Mouse (Mus musculus) stomach, postnatal 0 days (tissue): ENCODE data around the gene Sla2. TPM values are rescaled to one million over a fixed set of nuclear protein-coding genes. Genes with fewer than 3 reads are reported as not detected.
A peak's percentile ranks its signal among the peaks of the same experiment; 100 is the strongest.
"Not testable (repeated sequence)": the region's sequence is repeated elsewhere in the genome, so short reads cannot be mapped to it uniquely, and the experiment has no call there.

Experiments
- ATAC-seq: fragments of 200-750 bp; cut with Nextera tagmentation; 2 replicates; pipeline ENCODE4 v1.8.0; 2017; ENCODE audit not compliant: low FRiP score, low TSS enrichment
- DNase-seq: peaks from one replicate; pipeline ENCODE4 v3.0.0-alpha.2; 2016; ENCODE audit warnings: low spot score
- H3K27ac ChIP-seq: fragments of 300-500 bp; sonication (generic); replicated peaks from 2 replicates; pipeline ENCODE4 v1.5.1; 2014; ENCODE audit warnings: mild to moderate bottlenecking, control low read depth
- H3K27me3 ChIP-seq: fragments of 300-500 bp; sonication (generic); 2 replicates; pipeline ENCODE4 v1.6.1; 2014; ENCODE audit warnings: low read length; ENCODE audit not compliant: control insufficient read depth, insufficient read depth
- H3K36me3 ChIP-seq: fragments of 300-500 bp; sonication (generic); 2 replicates; pipeline ENCODE4 v1.6.1; 2014; ENCODE audit warnings: low read length, mixed read lengths; ENCODE audit not compliant: control insufficient read depth, insufficient read depth
- H3K4me1 ChIP-seq: fragments of 300-500 bp; sonication (generic); replicated peaks from 2 replicates; pipeline ENCODE4 v1.6.1; 2014; ENCODE audit warnings: antibody characterized with exemption; ENCODE audit not compliant: control insufficient read depth, insufficient read depth
- H3K4me2 ChIP-seq: fragments of 300-500 bp; sonication (generic); replicated peaks from 2 replicates; pipeline ENCODE4 v1.6.1; 2014; ENCODE audit warnings: low read depth, mild to moderate bottlenecking, control low read depth, moderate library complexity
- H3K4me3 ChIP-seq: fragments of 300-500 bp; sonication (generic); 2 replicates; pipeline ENCODE4 v1.5.1; 2014; ENCODE audit warnings: low read depth, low read length, control low read depth
- H3K9ac ChIP-seq: fragments of 300-500 bp; sonication (generic); 2 replicates; pipeline ENCODE4 v1.6.1; 2014; ENCODE audit warnings: mild to moderate bottlenecking, low read length, control low read depth, mixed read lengths
- H3K9me3 ChIP-seq: fragments of 300-500 bp; sonication (generic); 2 replicates; pipeline ENCODE4 v1.6.1; 2016; ENCODE audit warnings: low read length; ENCODE audit not compliant: control insufficient read depth
- CTCF ChIP-seq: IDR thresholded peaks from 2 replicates; pipeline ENCODE4 v1.5.1; 2016; ENCODE audit warnings: antibody characterized with exemption, low read depth, mild to moderate bottlenecking, moderate library complexity
- EP300 ChIP-seq: optimal IDR thresholded peaks from 2 replicates; pipeline ENCODE3; 2016; ENCODE audit warnings: antibody characterized with exemption
- WGBS: fragments of 180-500 bp; shearing (Covaris S2); extraction: QIAGEN DNeasy Blood & Tissue Kit; methylation state at CpG from one replicate; pipeline ENCODE4 v1.1.7; 2014; 5-methylcytosine and 5-hydroxymethylcytosine counted together
- polyA plus RNA-seq: library from polyadenylated mRNA; unstranded; fragments of >200 nt; fragmentation: Nextera tagmentation; extraction: Ambion mirVana; gene quantifications from 2 replicates; pipeline ENCODE4 v1.2.1, GENCODE M21; 2015

Gene Sla2
- polyA plus RNA-seq, 1 experiment from 2014 or later: 0.17 TPM

DNA sequence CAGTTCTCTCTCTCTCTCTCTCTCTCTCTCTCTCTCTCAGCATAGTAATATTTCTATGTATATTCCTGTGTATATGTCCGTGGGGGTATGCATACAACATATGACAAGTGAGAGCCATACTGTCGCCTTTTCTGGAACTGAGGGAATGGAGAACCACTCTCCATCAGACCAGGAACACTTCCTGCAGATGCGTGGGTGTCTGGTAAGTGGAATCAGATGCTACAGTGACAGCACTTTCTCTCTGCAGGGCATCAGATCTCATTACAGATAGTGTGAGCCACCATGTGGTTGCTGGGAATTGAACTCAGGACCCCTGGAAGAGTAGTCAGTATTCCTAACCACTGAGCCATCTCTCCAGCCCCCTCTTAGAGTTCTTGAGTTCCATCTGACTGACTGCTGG lies 1.5 kb upstream of the Sla2 start:
- Histone ChIP-seq H3K36me3 (no peaks in the 10 kb centered on the region), H3K9me3 (no peaks in the 10 kb centered on the region), H3K9ac (no peak overlapping the region), H3K4me3 (no peak overlapping the region), H3K4me2 (no peak overlapping the region), H3K27me3 (no peaks in the 10 kb centered on the region), H3K27ac (no peak overlapping the region), H3K4me1 (no peaks in the 10 kb centered on the region)
- ATAC-seq: no peak
- TF ChIP-seq CTCF (no peak), EP300 (no peak)
- DNase-seq: no peak
- 77% methylated on average over 3 of the region's 3 CpGs for whole genome bisulfite sequencing

DNA sequence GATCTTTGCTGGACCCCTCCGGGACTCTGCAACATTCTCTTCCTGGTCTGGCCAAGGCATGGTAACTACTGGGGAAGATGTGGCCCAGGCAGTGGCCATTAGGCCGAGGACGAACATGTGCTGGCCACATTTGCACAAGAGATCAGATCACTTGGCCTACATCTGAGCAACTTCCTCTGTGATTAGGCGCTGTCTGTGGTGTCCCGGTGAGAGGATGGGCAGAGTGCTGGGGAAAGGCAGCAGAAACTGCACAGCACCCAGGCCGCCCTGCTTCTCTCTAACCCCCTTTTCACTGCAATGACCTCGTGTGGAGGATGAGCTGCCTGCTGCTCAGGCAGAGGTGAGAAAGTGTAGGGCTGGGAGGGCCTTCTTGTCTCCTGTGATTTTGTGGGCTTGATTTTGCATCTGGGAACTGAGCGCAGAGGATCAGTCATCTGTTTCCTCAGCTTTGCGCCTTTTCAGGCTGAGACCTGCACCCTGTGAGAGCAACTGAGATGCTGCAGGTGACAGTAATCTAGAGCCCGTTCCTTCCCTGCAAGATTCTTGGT lies 834 bp downstream of the Sla2 start:
- no peak overlapping the region for H3K4me3 ChIP-seq
- no peak overlapping the region for H3K27ac ChIP-seq
- ATAC-seq (no peak), DNase-seq (no peak)
- H3K4me1 ChIP-seq: no peaks in the 10 kb centered on the region
- no peaks in the 10 kb centered on the region for H3K27me3 ChIP-seq
- H3K9me3 ChIP-seq: no peaks in the 10 kb centered on the region
- H3K36me3 ChIP-seq: no peaks in the 10 kb centered on the region
- H3K9ac ChIP-seq: no peak overlapping the region
- WGBS: 77% methylated on average over 10 of the region's 10 CpGs
- H3K4me2 ChIP-seq: no peak overlapping the region
- no peak for TF ChIP-seq CTCF
- TF ChIP-seq EP300: no peak

DNA sequence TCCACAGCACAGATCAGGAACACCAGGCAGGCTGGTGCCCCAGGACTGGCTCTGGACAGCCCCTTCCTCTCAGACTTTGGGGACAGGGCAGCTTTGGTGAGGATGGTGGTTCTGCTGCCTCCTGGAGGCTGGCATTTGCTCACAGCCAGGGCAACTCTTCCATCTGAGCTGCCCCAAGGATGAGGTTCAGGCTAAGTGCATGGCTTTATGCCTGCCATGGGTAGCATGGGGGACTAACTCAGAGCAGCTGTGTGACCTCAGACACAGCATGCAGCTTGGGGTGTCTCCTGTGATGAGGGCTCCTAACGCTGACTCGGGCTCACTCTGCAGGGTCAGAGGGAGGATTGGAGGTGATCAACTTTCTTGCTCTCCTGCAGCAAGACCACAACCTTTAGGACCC lies 1.3 kb downstream of the Sla2 start:
- not testable (repeated sequence) for H3K4me3 ChIP-seq, H3K27ac ChIP-seq, H3K27me3 ChIP-seq, H3K4me1 ChIP-seq, DNase-seq, H3K36me3 ChIP-seq, H3K4me2 ChIP-seq, H3K9me3 ChIP-seq, ATAC-seq, H3K9ac ChIP-seq
- TF ChIP-seq CTCF: peak; percentile 35
- WGBS: 87% methylated on average over 2 of the region's 2 CpGs

DNA sequence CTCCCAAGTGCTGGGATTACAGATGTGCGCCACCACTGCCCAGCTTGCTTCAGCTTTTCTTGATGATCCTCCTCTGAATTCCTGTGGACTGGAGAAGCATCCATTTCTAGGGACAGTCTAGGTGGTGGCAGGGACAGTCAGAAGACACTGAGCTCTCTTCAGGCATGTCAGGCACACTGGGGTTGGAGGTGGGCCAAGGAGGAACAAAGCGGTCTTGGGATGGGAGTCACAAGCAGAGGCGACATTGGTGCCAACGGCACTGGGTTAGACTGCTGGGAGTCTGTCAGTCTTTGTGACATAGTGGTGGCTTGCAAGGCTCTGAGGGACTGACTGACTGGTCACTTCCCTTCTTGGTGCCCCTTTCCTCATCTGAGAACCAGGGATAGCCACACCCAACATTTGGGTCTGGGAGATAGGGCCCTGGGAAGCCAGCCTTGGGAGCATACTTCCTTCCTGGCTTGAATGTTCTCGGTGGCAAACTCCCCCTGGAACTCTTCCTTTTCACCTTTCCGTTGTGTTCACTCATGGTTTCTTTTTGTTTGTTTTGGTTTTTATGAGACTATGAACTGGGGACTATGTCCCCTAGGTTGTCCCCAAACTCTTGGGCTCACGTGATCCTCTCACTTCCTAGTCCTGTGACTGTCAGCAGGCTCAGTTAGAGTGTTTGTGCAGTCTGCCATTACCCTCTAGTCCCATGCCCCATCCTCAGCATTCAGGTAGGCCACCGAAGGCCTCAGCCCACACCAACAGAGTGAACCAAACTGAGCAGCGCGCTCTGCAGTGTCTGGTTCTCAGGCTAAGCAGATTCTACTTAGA lies 2.4 kb downstream of the Sla2 start:
- no peak overlapping the region for H3K9ac ChIP-seq
- H3K4me3 ChIP-seq: no peak overlapping the region
- H3K36me3 ChIP-seq: no peaks in the 10 kb centered on the region
- WGBS: 79% methylated on average over 10 of the region's 10 CpGs
- DNase-seq (no peak), ATAC-seq (no peak)
- TF ChIP-seq CTCF (no peak), EP300 (no peak)
- H3K27ac ChIP-seq: no peak overlapping the region
- no peaks in the 10 kb centered on the region for H3K4me1 ChIP-seq
- no peaks in the 10 kb centered on the region for H3K27me3 ChIP-seq
- no peak overlapping the region for H3K4me2 ChIP-seq
- no peaks in the 10 kb centered on the region for H3K9me3 ChIP-seq

- H3K27me3 ChIP-seq: no peaks in the 10 kb centered on the region
- no peak overlapping the region for H3K4me3 ChIP-seq
- H3K9ac ChIP-seq: no peak overlapping the region
- TF ChIP-seq CTCF (no peak), EP300 (no peak)
- WGBS: 27% methylated on average over 10 of the region's 10 CpGs
- H3K4me1 ChIP-seq: no peaks in the 10 kb centered on the region
- no peak overlapping the region for H3K27ac ChIP-seq
- ATAC-seq (no peak), DNase-seq (no peak)
- H3K36me3 ChIP-seq: no peaks in the 10 kb centered on the region
- H3K4me2 ChIP-seq: no peak overlapping the region
- no peaks in the 10 kb centered on the region for H3K9me3 ChIP-seq
Observed at GRCm38 (mm10) chr2:156882431-156883001, 4.5 kb downstream of the Sla2 start.

- Histone ChIP-seq H3K9me3 (no peaks in the 10 kb centered on the region), H3K27ac (no peak overlapping the region), H3K4me2 (no peak overlapping the region), H3K27me3 (no peaks in the 10 kb centered on the region), H3K9ac (no peak overlapping the region), H3K4me3 (no peak overlapping the region), H3K36me3 (peaks cover 4% of the 10 kb centered on the region; the same call in 1 of the 2 replicates), H3K4me1 (no peaks in the 10 kb centered on the region)
- 92% methylated on average over 3 of the region's 3 CpGs for WGBS
- TF ChIP-seq EP300 (no peak), CTCF (no peak)
- DNase-seq: no peak
- no peak for ATAC-seq
Observed at GRCm38 (mm10) chr2:156879541-156879940, 7.5 kb downstream of the Sla2 start.
